Mouse (Mus musculus) hindbrain, postnatal 0 days (tissue): Measurements from ENCODE around the gene Castor1. TPM values are rescaled to one million over a fixed set of nuclear protein-coding genes. Genes with fewer than 3 reads are reported as not detected.

Experiments
- ATAC-seq: fragments of 200-750 bp; cut with Nextera tagmentation; 2 replicates; pipeline ENCODE4 v1.8.0; 2017; ENCODE audit warnings: mild to moderate bottlenecking, moderate TSS enrichment, moderate library complexity
- DNase-seq: peaks from one replicate; pipeline ENCODE4 v3.0.0-alpha.2; 2015; ENCODE audit warnings: low spot score
- H3K27ac ChIP-seq: fragments of 300-500 bp; sonication (generic); 2 replicates; pipeline ENCODE4 v1.5.1; 2014; ENCODE audit warnings: mild to moderate bottlenecking
- H3K27me3 ChIP-seq: fragments of 300-500 bp; sonication (generic); 2 replicates; pipeline ENCODE4 v1.6.1; 2014; ENCODE audit warnings: low read length, mixed read lengths; ENCODE audit not compliant: insufficient read depth
- H3K36me3 ChIP-seq: fragments of 300-500 bp; sonication (generic); 2 replicates; pipeline ENCODE4 v1.6.1; 2014; ENCODE audit warnings: low read length, mixed read lengths; ENCODE audit not compliant: insufficient read depth
- H3K4me1 ChIP-seq: fragments of 300-500 bp; sonication (generic); 2 replicates; pipeline ENCODE4 v1.6.1; 2014; ENCODE audit warnings: antibody characterized with exemption, low read length, mixed read lengths; ENCODE audit not compliant: insufficient read depth
- H3K4me2 ChIP-seq: fragments of 300-500 bp; sonication (generic); 2 replicates; pipeline ENCODE4 v1.6.1; 2014; ENCODE audit warnings: low read depth, mild to moderate bottlenecking, low read length, moderate library complexity, mixed read lengths
- H3K4me3 ChIP-seq: fragments of 300-500 bp; sonication (generic); 2 replicates; pipeline ENCODE4 v1.5.1; 2014; ENCODE audit warnings: low read length
- H3K9ac ChIP-seq: fragments of 300-500 bp; sonication (generic); replicated peaks from 2 replicates; pipeline ENCODE4 v1.6.1; 2014; ENCODE audit warnings: mild to moderate bottlenecking, low read length, moderate library complexity, mixed read lengths
- H3K9me3 ChIP-seq: fragments of 300-500 bp; sonication (generic); 2 replicates; pipeline ENCODE4 v1.6.1; 2016; ENCODE audit warnings: low read length, mixed read lengths
- CTCF ChIP-seq: IDR thresholded peaks from 2 replicates; pipeline ENCODE4 v1.5.1; 2016; ENCODE audit warnings: antibody characterized with exemption, control low read depth, low read depth
- WGBS: fragments of 180-500 bp; shearing (Covaris S2); extraction: QIAGEN DNeasy Blood & Tissue Kit; methylation state at CpG from one replicate; pipeline ENCODE4 v1.1.7; 2014; 5-methylcytosine and 5-hydroxymethylcytosine counted together
- polyA plus RNA-seq: library from polyadenylated mRNA; unstranded; fragments of >200 nt; fragmentation: Nextera tagmentation; extraction: Ambion mirVana; gene quantifications from 2 replicates; pipeline ENCODE4 v1.2.1, GENCODE M21; 2015
- total RNA-seq: library from RNA; depleted of rRNA; stranded (reverse); fragments of >200 nt; gene quantifications from 2 replicates; pipeline ENCODE4 v1.2.3, GENCODE M21; 2014

Castor1 gene
- total and polyA plus RNA-seq, 2 experiments from 2014 or later = 10.6 to 20.6 TPM

- H3K27ac ChIP-seq = no peak overlapping the region
- H3K36me3 ChIP-seq = no peaks in the 10 kb centered on the region
- peaks cover 8% of the 10 kb centered on the region; the same call in 1 of the 2 replicates for H3K27me3 ChIP-seq
- WGBS = 23% methylated on average over 14 of the region's 14 CpGs
- peak overlapping the region; percentile 13; the same call in 1 of the 2 replicates for H3K4me2 ChIP-seq
- no peaks in the 10 kb centered on the region for H3K9me3 ChIP-seq
- no peak overlapping the region for H3K9ac ChIP-seq
- ATAC-seq = 0 out of 2 replicates have a peak, but pooled peaks have one; percentile 15
- H3K4me3 ChIP-seq = no peak overlapping the region
- peak; percentile 56 for DNase-seq
- no peak for TF ChIP-seq CTCF
- peaks cover 13% of the 10 kb centered on the region; the same call in 1 of the 2 replicates for H3K4me1 ChIP-seq
Observed at GRCm38 (mm10) chr11:4260463-4261187, 42.6 kb downstream of the Castor1 start.

GRCm38 (mm10) chr11:4261188-4261494 is 43.1 kb downstream of the Castor1 start:
- Histone ChIP-seq H3K27me3 (peaks cover 12% of the 10 kb centered on the region; the same call in 1 of the 2 replicates), H3K36me3 (no peaks in the 10 kb centered on the region), H3K9ac (no peak overlapping the region), H3K4me1 (peaks cover 13% of the 10 kb centered on the region; the same call in 1 of the 2 replicates), H3K4me2 (no peak overlapping the region), H3K9me3 (no peaks in the 10 kb centered on the region), H3K27ac (no peak overlapping the region), H3K4me3 (no peak overlapping the region)
- peak; percentile 63 for TF ChIP-seq CTCF
- DNase-seq = peak; percentile 69
- ATAC-seq = 0 out of 2 replicates have a peak, but pooled peaks have one; percentile 13
- WGBS = 40% methylated on average over 7 of the region's 7 CpGs

GRCm38 (mm10) chr11:4261969-4262368 is 43.9 kb downstream of the Castor1 start:
- TF ChIP-seq CTCF = peak; percentile 70
- peaks cover 13% of the 10 kb centered on the region; the same call in 1 of the 2 replicates for H3K27me3 ChIP-seq
- no peak overlapping the region for H3K27ac ChIP-seq
- DNase-seq (peak; percentile 87), ATAC-seq (peak; percentile 52)
- no peak overlapping the region for H3K4me3 ChIP-seq
- no peaks in the 10 kb centered on the region for H3K9me3 ChIP-seq
- no peak overlapping the region for H3K4me2 ChIP-seq
- no peaks in the 10 kb centered on the region for H3K36me3 ChIP-seq
- WGBS = 25% methylated on average over 5 of the region's 5 CpGs
- H3K9ac ChIP-seq = no peak overlapping the region
- H3K4me1 ChIP-seq = peaks cover 13% of the 10 kb centered on the region; the same call in 1 of the 2 replicates

- TF ChIP-seq CTCF = no peak
- Histone ChIP-seq H3K9ac (no peak overlapping the region), H3K4me2 (no peak overlapping the region), H3K36me3 (no peaks in the 10 kb centered on the region), H3K27ac (no peak overlapping the region), H3K4me3 (no peak overlapping the region), H3K27me3 (peaks cover 22% of the 10 kb centered on the region), H3K9me3 (no peaks in the 10 kb centered on the region), H3K4me1 (peaks cover 13% of the 10 kb centered on the region; the same call in 1 of the 2 replicates)
- ATAC-seq (no peak), DNase-seq (no peak)
- 27% methylated on average over 7 of the region's 7 CpGs for WGBS
Observed at GRCm38 (mm10) chr11:4262847-4263246, 44.8 kb downstream of the Castor1 start.

- no peak overlapping the region for H3K27ac ChIP-seq
- ATAC-seq = no peak
- no peak overlapping the region for H3K4me2 ChIP-seq
- no peak overlapping the region for H3K4me3 ChIP-seq
- peaks cover 13% of the 10 kb centered on the region; the same call in 1 of the 2 replicates for H3K4me1 ChIP-seq
- WGBS = 40% methylated on average over 1 of the region's 1 CpGs
- DNase-seq = no peak
- no peak for TF ChIP-seq CTCF
- H3K9me3 ChIP-seq = no peaks in the 10 kb centered on the region
- no peaks in the 10 kb centered on the region for H3K36me3 ChIP-seq
- no peak overlapping the region for H3K9ac ChIP-seq
- H3K27me3 ChIP-seq = peaks cover 23% of the 10 kb centered on the region
Observed at GRCm38 (mm10) chr11:4263296-4263695, 45.3 kb downstream of the Castor1 start.

- H3K36me3 ChIP-seq = no peaks in the 10 kb centered on the region
- H3K27ac ChIP-seq = no peak overlapping the region
- no peak for ATAC-seq
- 72% methylated on average over 7 of the region's 7 CpGs for WGBS
- no peak overlapping the region for H3K9ac ChIP-seq
- H3K9me3 ChIP-seq = no peaks in the 10 kb centered on the region
- peaks cover 23% of the 10 kb centered on the region for H3K27me3 ChIP-seq
- DNase-seq = no peak
- H3K4me3 ChIP-seq = no peak overlapping the region
- no peak overlapping the region for H3K4me2 ChIP-seq
- TF ChIP-seq CTCF = no peak
- H3K4me1 ChIP-seq = peaks cover 13% of the 10 kb centered on the region; the same call in 1 of the 2 replicates
Observed at GRCm38 (mm10) chr11:4264066-4264465, 46.0 kb downstream of the Castor1 start.
